In the genomic region with DNA sequence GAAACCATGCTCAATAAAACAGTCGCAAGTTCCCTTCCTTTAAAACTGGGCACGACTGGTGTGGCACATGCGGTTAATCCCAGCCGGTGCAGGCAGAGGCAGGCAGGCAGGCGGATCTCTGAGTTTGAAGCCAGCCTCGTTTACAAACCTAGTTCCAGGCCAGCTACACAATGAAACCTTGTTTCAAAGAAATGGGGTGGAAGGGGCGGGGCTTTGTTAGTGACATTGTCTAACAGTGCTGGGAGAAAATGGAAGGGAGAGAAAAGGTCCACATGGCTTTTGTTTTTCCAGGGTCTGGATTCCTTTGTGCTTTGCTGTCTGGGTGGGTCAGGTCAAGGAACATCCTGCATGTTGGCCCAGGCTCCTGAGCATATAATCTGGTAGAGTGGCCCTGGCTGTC, we compare ENCODE assay signal across 12 mouse cellular contexts.
DNase-seq lines count a peak whose midpoint lies in the region; ATAC-seq and TF ChIP-seq lines count a peak whose summit lies in the region.
"Had no signal": no experiment of that assay in that cellular context is flagged by ENCODE, and none has a peak within 500 bp of the region (broad histone marks: within the 10 kb centered on the region; RNA-seq: fewer than 3 reads in every experiment).

No protein-coding gene starts in this region.

- no peaks in the 10 kb centered on the region for H3K9me3 ChIP-seq in liver, embryonic 13.5 days (replicated peaks)
- H3K9me3 ChIP-seq in liver, embryonic 12.5 days (replicated peaks): no peaks in the 10 kb centered on the region; the same call in 1 of the 2 replicates
- H3K9me3 ChIP-seq in hindbrain, postnatal 0 days (ENCODE audit: low read length): no peaks in the 10 kb centered on the region
- no peaks in the 10 kb centered on the region for H3K9me3 ChIP-seq in midbrain, embryonic 14.5 days (ENCODE audit: control insufficient read depth, low read length)
- H3K9me3 ChIP-seq: stomach, embryonic 15.5 days had no signal

- H3K4me2 ChIP-seq in liver, embryonic 13.5 days: peak overlapping the region; percentile 64; the same call in 1 of the 2 replicates
- no peak overlapping the region; the same call in 1 of the 2 replicates for H3K4me2 ChIP-seq in liver, embryonic 12.5 days
- H3K4me2 ChIP-seq in hindbrain, postnatal 0 days (ENCODE audit: low read depth, low read length): no peak overlapping the region
- H3K4me2 ChIP-seq in midbrain, embryonic 14.5 days (ENCODE audit: low read length): no peak overlapping the region

- peak; percentile 33 for DNase-seq in embryo, embryonic 10 days (ENCODE audit: low spot score)
- no peak for DNase-seq in embryo, embryonic 9.5 days (ENCODE audit: extremely low spot score)
- no peak for DNase-seq in liver, embryonic 13.5 days
- DNase-seq in MN1 (ENCODE audit: low spot score): peak; percentile 36
- no peak for DNase-seq in hindbrain, postnatal 0 days (ENCODE audit: low spot score)
- DNase-seq in midbrain, embryonic 14.5 days: no peak
- DNase-seq in adrenal gland, adult 2 months: no peak
- DNase-seq: cerebellum, adult 9-11 months; gastrocnemius, postnatal 36 days had no signal

- 56% methylated on average over 7 of the region's 7 CpGs for WGBS in liver, embryonic 13.5 days (ENCODE audit: insufficient replicate concordance)
- 67% methylated on average over 7 of the region's 7 CpGs for WGBS in liver, embryonic 12.5 days (ENCODE audit: insufficient replicate concordance)
- 44% methylated on average over 7 of the region's 7 CpGs for WGBS in hindbrain, postnatal 0 days
- 47% methylated on average over 7 of the region's 7 CpGs for WGBS in midbrain, embryonic 14.5 days

- no peak for ATAC-seq in liver, embryonic 13.5 days (ENCODE audit: low read depth)
- no peak for ATAC-seq in liver, embryonic 12.5 days
- 0 out of 2 replicates have a peak, but pooled peaks have one; percentile 13 for ATAC-seq in hindbrain, postnatal 0 days
- ATAC-seq in midbrain, embryonic 14.5 days (ENCODE audit: low FRiP score, low TSS enrichment): no peak
- ATAC-seq: intestine, embryonic 16.5 days had no signal

- no peaks in the 10 kb centered on the region for H3K27me3 ChIP-seq in liver, embryonic 13.5 days
- no peaks in the 10 kb centered on the region for H3K27me3 ChIP-seq in liver, embryonic 12.5 days (replicated peaks)
- H3K27me3 ChIP-seq in hindbrain, postnatal 0 days (ENCODE audit: insufficient read depth, low read length): no peaks in the 10 kb centered on the region
- no peaks in the 10 kb centered on the region for H3K27me3 ChIP-seq in midbrain, embryonic 14.5 days (ENCODE audit: control insufficient read depth, insufficient read depth, low read length)
- H3K27me3 ChIP-seq: stomach, embryonic 15.5 days had no signal

- H3K9ac ChIP-seq in liver, embryonic 13.5 days: no peak overlapping the region
- no peak overlapping the region for H3K9ac ChIP-seq in liver, embryonic 12.5 days
- no peak overlapping the region for H3K9ac ChIP-seq in hindbrain, postnatal 0 days (replicated peaks; ENCODE audit: low read length)
- no peak overlapping the region for H3K9ac ChIP-seq in midbrain, embryonic 14.5 days (replicated peaks; ENCODE audit: low read length)
- H3K9ac ChIP-seq: stomach, embryonic 15.5 days had no signal

- H3K36me3 ChIP-seq in liver, embryonic 13.5 days: no peaks in the 10 kb centered on the region
- H3K36me3 ChIP-seq in liver, embryonic 12.5 days: no peaks in the 10 kb centered on the region
- H3K36me3 ChIP-seq in hindbrain, postnatal 0 days (ENCODE audit: insufficient read depth, low read length): no peaks in the 10 kb centered on the region
- H3K36me3 ChIP-seq in midbrain, embryonic 14.5 days (ENCODE audit: control insufficient read depth, insufficient read depth, low read length): no peaks in the 10 kb centered on the region
- H3K36me3 ChIP-seq: stomach, embryonic 15.5 days had no signal

- H3K4me3 ChIP-seq in liver, embryonic 13.5 days (replicated peaks): no peak overlapping the region
- no peak overlapping the region for H3K4me3 ChIP-seq in liver, embryonic 12.5 days
- H3K4me3 ChIP-seq in hindbrain, postnatal 0 days (ENCODE audit: low read length): no peak overlapping the region
- H3K4me3 ChIP-seq in midbrain, embryonic 14.5 days (replicated peaks; ENCODE audit: low read depth, low read length): no peak overlapping the region

- peaks cover 19% of the 10 kb centered on the region; the same call in 1 of the 2 replicates for H3K4me1 ChIP-seq in liver, embryonic 13.5 days (replicated peaks)
- peaks cover 31% of the 10 kb centered on the region for H3K4me1 ChIP-seq in liver, embryonic 12.5 days
- H3K4me1 ChIP-seq in hindbrain, postnatal 0 days (ENCODE audit: insufficient read depth, low read length): peaks cover 9% of the 10 kb centered on the region; the same call in 1 of the 2 replicates
- H3K4me1 ChIP-seq in midbrain, embryonic 14.5 days (ENCODE audit: control insufficient read depth, insufficient read depth, low read length): no peaks in the 10 kb centered on the region

- H3K27ac ChIP-seq in liver, embryonic 13.5 days: no peak overlapping the region
- no peak overlapping the region for H3K27ac ChIP-seq in liver, embryonic 12.5 days
- no peak overlapping the region for H3K27ac ChIP-seq in hindbrain, postnatal 0 days
- H3K27ac ChIP-seq in midbrain, embryonic 14.5 days (replicated peaks; ENCODE audit: low read depth, low read length): no peak overlapping the region
- H3K27ac ChIP-seq: stomach, embryonic 15.5 days had no signal

- no peak for TF ChIP-seq CTCF in hindbrain, postnatal 0 days (IDR thresholded peaks at IDR 0.05; ENCODE audit: low read depth)

Comparison
In these comparisons a context has a peak if more than half of its experiments do, and no peak if none do; other contexts are left out.
1. DNase-seq: peak in embryo, embryonic 10 days (single experiment) and MN1 (single experiment); none in embryo, embryonic 9.5 days (single experiment), liver, embryonic 13.5 days (single experiment), hindbrain, postnatal 0 days (single experiment), midbrain, embryonic 14.5 days (single experiment) and adrenal gland, adult 2 months (single experiment).